Mouse (Mus musculus) hindbrain, embryonic 16.5 days (tissue): ENCODE results near the gene Magi1. TPM values are rescaled to one million over a fixed set of nuclear protein-coding genes. Genes with fewer than 3 reads are reported as not detected.

ENCODE experiments used
- ATAC-seq: fragments of 200-750 bp; cut with Nextera tagmentation; 2 replicates; pipeline ENCODE4 v1.8.0; 2017; ENCODE audit warnings: moderate TSS enrichment, moderate library complexity
- H3K27ac ChIP-seq: fragments of 300-500 bp; sonication (generic); 2 replicates; pipeline ENCODE4 v1.5.1; 2014; ENCODE audit warnings: low read depth, mild to moderate bottlenecking, control low read depth, low read length, moderate library complexity
- H3K27me3 ChIP-seq: fragments of 300-500 bp; sonication (generic); replicated peaks from 2 replicates; pipeline ENCODE4 v1.6.1; 2014; ENCODE audit warnings: low read length; ENCODE audit not compliant: control insufficient read depth, insufficient read depth
- H3K36me3 ChIP-seq: fragments of 300-500 bp; sonication (generic); 2 replicates; pipeline ENCODE4 v1.6.1; 2014; ENCODE audit warnings: mild to moderate bottlenecking, low read length, moderate library complexity, mixed read lengths; ENCODE audit not compliant: control insufficient read depth, insufficient read depth
- H3K4me1 ChIP-seq: fragments of 300-500 bp; sonication (generic); 2 replicates; pipeline ENCODE4 v1.6.1; 2014; ENCODE audit warnings: low read depth, low read length; ENCODE audit not compliant: control insufficient read depth, insufficient read depth
- H3K4me2 ChIP-seq: fragments of 300-500 bp; sonication (generic); 2 replicates; pipeline ENCODE4 v1.6.1; 2014; ENCODE audit warnings: mild to moderate bottlenecking, low read length, control low read depth, moderate library complexity
- H3K4me3 ChIP-seq: fragments of 300-500 bp; sonication (generic); 2 replicates; pipeline ENCODE4 v1.5.1; 2014; ENCODE audit warnings: mild to moderate bottlenecking, low read length, control low read depth, moderate library complexity
- H3K9ac ChIP-seq: fragments of 300-500 bp; sonication (generic); 2 replicates; pipeline ENCODE4 v1.6.1; 2014; ENCODE audit warnings: low read depth, mild to moderate bottlenecking, control low read depth, low read length, moderate library complexity
- H3K9me3 ChIP-seq: fragments of 300-500 bp; sonication (generic); 2 replicates; pipeline ENCODE4 v1.6.1; 2014; ENCODE audit warnings: mild to moderate bottlenecking, low read length, moderate library complexity; ENCODE audit not compliant: control insufficient read depth
- WGBS: fragments of 180-500 bp; shearing (Covaris S2); extraction: QIAGEN DNeasy Blood & Tissue Kit; methylation state at CpG from one replicate; pipeline ENCODE4 v1.1.7; 2014; 5-methylcytosine and 5-hydroxymethylcytosine counted together
- polyA plus RNA-seq: library from polyadenylated mRNA; unstranded; fragments of >200 nt; fragmentation: Nextera tagmentation; extraction: Ambion mirVana; gene quantifications from 2 replicates; pipeline ENCODE4 v1.2.1, GENCODE M21; 2015

Gene Magi1
- polyA plus RNA-seq, 1 experiment from 2014 or later = 27.7 TPM

GRCm38 (mm10) chr6:93726829-93727455 lies 556.8 kb downstream of the Magi1 start:
- Histone ChIP-seq H3K4me1 (peaks cover 3% of the 10 kb centered on the region; the same call in 1 of the 2 replicates), H3K36me3 (no peaks in the 10 kb centered on the region), H3K4me3 (no peak overlapping the region), H3K4me2 (no peak overlapping the region), H3K9me3 (no peaks in the 10 kb centered on the region), H3K27me3 (no peaks in the 10 kb centered on the region), H3K27ac (no peak overlapping the region), H3K9ac (no peak overlapping the region)
- WGBS = 56% methylated on average over 7 of the region's 7 CpGs
- ATAC-seq = peak; percentile 37; the same call in 1 of the 2 replicates

GRCm38 (mm10) chr6:93726121-93726520 lies 557.6 kb downstream of the Magi1 start:
- Histone ChIP-seq H3K9ac (no peak overlapping the region), H3K4me2 (no peak overlapping the region), H3K4me1 (peaks cover 3% of the 10 kb centered on the region; the same call in 1 of the 2 replicates), H3K36me3 (no peaks in the 10 kb centered on the region), H3K9me3 (no peaks in the 10 kb centered on the region), H3K4me3 (no peak overlapping the region), H3K27me3 (no peaks in the 10 kb centered on the region), H3K27ac (no peak overlapping the region)
- WGBS = 85% methylated on average over 10 of the region's 10 CpGs
- no peak for ATAC-seq

GRCm38 (mm10) chr6:93724749-93725148 lies 559.0 kb downstream of the Magi1 start:
- no peak overlapping the region for H3K4me2 ChIP-seq
- 49% methylated on average over 7 of the region's 7 CpGs for WGBS

GRCm38 (mm10) chr6:93723226-93723625 lies 560.5 kb downstream of the Magi1 start:
- Histone ChIP-seq H3K27ac (no peak overlapping the region), H3K9ac (no peak overlapping the region), H3K4me1 (peaks cover 10% of the 10 kb centered on the region), H3K9me3 (no peaks in the 10 kb centered on the region), H3K4me3 (no peak overlapping the region), H3K27me3 (no peaks in the 10 kb centered on the region), H3K36me3 (no peaks in the 10 kb centered on the region), H3K4me2 (no peak overlapping the region)
- WGBS = 55% methylated on average over 2 of the region's 2 CpGs
- ATAC-seq = no peak

More at GRCm38 (mm10) chr6:93724749-93725148, 559.0 kb downstream of the Magi1 start:
- Histone ChIP-seq H3K4me3 (no peak overlapping the region), H3K36me3 (no peaks in the 10 kb centered on the region), H3K27me3 (no peaks in the 10 kb centered on the region), H3K9ac (no peak overlapping the region), H3K27ac (no peak overlapping the region), H3K9me3 (no peaks in the 10 kb centered on the region), H3K4me1 (peaks cover 3% of the 10 kb centered on the region; the same call in 1 of the 2 replicates)
- ATAC-seq = no peak

GRCm38 (mm10) chr6:93719532-93719931 lies 564.2 kb downstream of the Magi1 start:
- Histone ChIP-seq H3K27ac (no peak overlapping the region), H3K9me3 (no peaks in the 10 kb centered on the region), H3K27me3 (no peaks in the 10 kb centered on the region), H3K36me3 (no peaks in the 10 kb centered on the region), H3K4me3 (no peak overlapping the region), H3K4me1 (peaks cover 30% of the 10 kb centered on the region), H3K4me2 (no peak overlapping the region), H3K9ac (no peak overlapping the region)
- no peak for ATAC-seq
- 49% methylated on average over 4 of the region's 4 CpGs for WGBS

GRCm38 (mm10) chr6:93718385-93718784 lies 565.3 kb downstream of the Magi1 start:
- Histone ChIP-seq H3K4me1 (peaks cover 30% of the 10 kb centered on the region), H3K9ac (0 out of 2 replicates have a peak overlapping the region, but pooled peaks have one; percentile 6), H3K27ac (no peak overlapping the region), H3K27me3 (no peaks in the 10 kb centered on the region), H3K4me3 (no peak overlapping the region), H3K4me2 (peak overlapping the region; percentile 22; the same call in 1 of the 2 replicates), H3K9me3 (no peaks in the 10 kb centered on the region), H3K36me3 (peaks cover under 1% of the 10 kb centered on the region; the same call in 1 of the 2 replicates)
- whole genome bisulfite sequencing = 24% methylated on average over 5 of the region's 5 CpGs
- ATAC-seq = peak; percentile 60; the same call in 1 of the 2 replicates

GRCm38 (mm10) chr6:93717826-93718375 lies 565.8 kb downstream of the Magi1 start:
- Histone ChIP-seq H3K4me1 (peaks cover 30% of the 10 kb centered on the region), H3K36me3 (peaks cover 3% of the 10 kb centered on the region; the same call in 1 of the 2 replicates), H3K27ac (no peak overlapping the region), H3K4me2 (peak overlapping the region; percentile 65), H3K9me3 (no peaks in the 10 kb centered on the region), H3K9ac (no peak overlapping the region), H3K4me3 (no peak overlapping the region), H3K27me3 (no peaks in the 10 kb centered on the region)
- WGBS = 43% methylated on average over 7 of the region's 7 CpGs
- no peak for ATAC-seq

GRCm38 (mm10) chr6:93716686-93717625 lies 566.8 kb downstream of the Magi1 start:
- peak overlapping the region; percentile 65 for H3K4me2 ChIP-seq

More at GRCm38 (mm10) chr6:93716686-93717625, 566.8 kb downstream of the Magi1 start:
- WGBS = 7% methylated on average over 24 of the region's 24 CpGs
- Histone ChIP-seq H3K4me1 (peaks cover 30% of the 10 kb centered on the region), H3K9ac (peak overlapping the region; percentile 55; the same call in 1 of the 2 replicates), H3K27ac (peak overlapping the region; percentile 1; the same call in 1 of the 2 replicates), H3K36me3 (peaks cover 3% of the 10 kb centered on the region; the same call in 1 of the 2 replicates), H3K27me3 (no peaks in the 10 kb centered on the region), H3K9me3 (no peaks in the 10 kb centered on the region), H3K4me3 (peak overlapping the region; percentile 41)
- ATAC-seq = peak; percentile 70
